Mouse (Mus musculus): Measurements from ENCODE around the gene Ceacam9.

The Ceacam9 gene

GRCm38 (mm10) chr7:16739056-16739604 lies 17.4 kb downstream of the Ceacam9 start:
- in situ Hi-C loops (cut with MseI, MboI), result no loop called here

GRCm38 (mm10) chr7:16745373-16745772 lies 23.6 kb downstream of the Ceacam9 start:
- in situ Hi-C loops (cut with MseI, MboI), result loop anchor here in 1 of 2 experiments (5.0 kb wide), 1 partner anchor 52 kb away; no protein-coding TSS in a partner anchor

- in situ Hi-C loops (cut with MseI, MboI), result loop anchor here in 1 of 2 experiments (5.0 kb wide), 1 partner anchor 51 kb away; no protein-coding TSS in a partner anchor
These were observed 24.4 kb downstream of the Ceacam9 start for GRCm38 (mm10) chr7:16746093-16746492.

DNA sequence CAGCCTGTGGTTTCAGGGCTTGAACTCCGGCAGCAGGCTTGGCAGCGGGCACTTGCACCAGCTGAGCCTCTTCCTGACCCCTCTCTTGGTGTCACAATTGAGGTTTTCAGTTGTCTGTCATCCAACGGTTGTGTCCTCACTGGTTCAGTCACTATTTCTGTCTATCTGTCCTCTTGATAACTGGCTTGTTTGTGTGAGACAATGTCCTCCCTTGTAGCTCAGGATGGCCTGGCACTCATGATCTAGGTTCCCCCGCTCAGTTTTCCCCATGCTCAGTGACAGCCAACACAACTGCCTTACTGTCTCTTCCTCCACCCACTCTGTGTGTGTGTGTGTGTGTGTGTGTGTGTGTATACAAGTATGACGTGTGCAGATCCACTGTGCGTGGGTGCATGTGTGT lies 25.9 kb downstream of the Ceacam9 start:
- in situ Hi-C loops (cut with MseI, MboI), result loop anchor here in 1 of 2 experiments (5.0 kb wide), 1 partner anchor 50 kb away; no protein-coding TSS in a partner anchor

DNA sequence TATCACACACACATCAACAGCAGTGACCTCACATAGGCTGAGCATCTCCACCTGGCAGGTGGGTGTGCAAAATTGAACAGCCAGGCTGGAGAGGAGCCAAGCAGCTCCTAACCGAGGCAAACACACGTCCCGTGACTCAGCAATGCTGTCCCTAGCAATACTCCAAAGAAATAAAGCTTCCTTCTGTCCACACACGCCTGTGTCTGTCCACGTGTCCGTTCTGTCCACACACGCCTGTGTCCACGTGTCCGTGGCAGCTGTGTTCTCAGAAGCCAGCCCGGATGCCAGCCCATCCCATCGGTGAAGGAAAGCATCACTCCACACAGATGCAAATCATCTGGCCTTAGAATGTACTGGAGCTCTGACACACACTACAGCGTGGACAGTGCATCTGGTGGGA lies 30.3 kb downstream of the Ceacam9 start:
- in situ Hi-C loops (cut with MseI, MboI), result no loop called here

GRCm38 (mm10) chr7:16755362-16756017 lies 33.8 kb downstream of the Ceacam9 start:
- in situ Hi-C loops (cut with MseI, MboI), result no loop called here

DNA sequence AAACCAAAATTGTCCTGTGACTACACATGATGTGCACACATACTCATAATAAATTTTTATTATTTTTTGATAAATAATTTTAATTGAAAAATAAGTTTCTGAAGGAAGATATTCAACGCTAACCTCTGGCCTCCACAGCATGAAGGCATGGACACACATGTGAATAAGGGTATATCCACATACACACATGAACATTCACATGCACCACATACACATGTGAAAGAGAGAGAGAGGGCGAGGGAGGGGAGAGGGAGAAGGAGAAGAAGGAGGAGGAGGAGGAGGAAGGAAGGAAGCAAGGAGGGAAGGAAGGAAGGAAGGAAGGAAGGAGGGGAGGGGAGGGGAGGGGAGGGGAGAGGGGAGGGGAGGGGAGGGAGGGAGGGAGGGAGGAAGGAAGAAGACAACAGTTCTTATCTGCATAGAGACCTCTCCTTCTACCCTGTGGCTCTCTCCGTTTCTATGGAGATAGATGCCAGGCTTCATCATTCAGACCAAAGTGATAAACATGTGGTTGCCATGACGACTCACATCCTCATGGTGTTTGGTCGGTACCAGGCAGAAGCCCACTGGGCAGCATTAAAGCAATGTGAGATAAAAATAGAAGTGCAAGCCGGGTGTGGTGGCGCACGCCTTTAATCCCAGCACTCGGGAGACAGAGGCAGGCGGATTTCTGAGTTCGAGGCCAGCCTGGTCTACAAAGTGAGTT lies 37.3 kb downstream of the Ceacam9 start:
- in situ Hi-C loops (cut with MseI, MboI), result no loop called here

- in situ Hi-C loops (cut with MseI, MboI), result no loop called here
These were observed 38.6 kb downstream of the Ceacam9 start for GRCm38 (mm10) chr7:16760292-16760691.

GRCm38 (mm10) chr7:16761005-16761481 lies 39.3 kb downstream of the Ceacam9 start:
- in situ Hi-C loops (cut with MseI, MboI), result no loop called here

GRCm38 (mm10) chr7:16761630-16762029 lies 39.9 kb downstream of the Ceacam9 start:
- in situ Hi-C loops (cut with MseI, MboI), result no loop called here

- in situ Hi-C loops (cut with MseI, MboI), result no loop called here
These were observed 41.9 kb downstream of the Ceacam9 start for GRCm38 (mm10) chr7:16763463-16764218.

GRCm38 (mm10) chr7:16766443-16766842 lies 44.7 kb downstream of the Ceacam9 start:
- in situ Hi-C loops (cut with MseI, MboI), result no loop called here

All from mouse trophoblast stem cell (cell line).